ENCODE assay signal across 8 mouse cellular contexts in the genomic region with DNA sequence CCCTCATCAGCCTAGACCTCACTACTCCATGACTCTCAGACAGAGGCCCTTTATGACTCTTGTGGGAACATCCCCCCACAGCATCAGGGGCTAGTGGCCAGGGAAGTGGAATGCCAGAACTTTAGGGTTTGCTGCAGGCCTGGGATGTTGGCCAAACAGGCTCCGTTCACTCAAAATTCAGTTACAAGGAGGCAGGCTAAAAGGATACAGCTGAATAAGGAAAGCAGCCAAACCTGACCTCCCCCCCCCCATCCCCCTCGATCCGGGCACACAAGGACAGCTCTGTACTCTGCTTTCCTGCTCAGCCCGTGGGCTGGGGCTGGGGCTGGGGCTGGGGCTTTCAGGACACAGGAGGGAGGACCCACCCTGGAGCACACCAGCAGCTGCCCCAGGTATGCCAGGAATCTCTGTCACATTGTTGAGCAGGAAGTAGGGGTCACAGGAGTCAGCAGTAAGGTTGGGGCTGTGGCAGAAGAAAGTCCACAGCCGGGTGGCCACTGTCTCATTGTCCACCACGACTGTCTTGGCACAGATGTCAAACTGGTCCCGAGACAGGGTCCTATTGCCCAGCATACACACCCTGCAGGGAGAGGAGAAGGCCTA. TPM values are rescaled to one million over a fixed set of nuclear protein-coding genes. Genes with fewer than 3 reads are reported as not detected.
DNase-seq lines count a peak whose midpoint lies in the region; ATAC-seq lines count a peak whose summit lies in the region.

No protein-coding gene starts in this region.

- H3K4me2 ChIP-seq in neural tube, embryonic 13.5 days: no peak overlapping the region

- H3K9ac ChIP-seq in neural tube, embryonic 13.5 days: no peak overlapping the region

- DNase-seq in adrenal gland, postnatal 10 days: peak; percentile 32
- DNase-seq in adrenal gland, adult 8-10 months: no peak
- no peak for DNase-seq in neural tube, embryonic 10.5 days (ENCODE audit: extremely low spot score, low spot score)
- peak; percentile 75 for DNase-seq in heart, postnatal 4 days
- DNase-seq in limb, embryonic 10.5 days (ENCODE audit: low spot score): no peak

- peaks cover 14% of the 10 kb centered on the region for H3K4me1 ChIP-seq in neural tube, embryonic 13.5 days (replicated peaks)
- peaks cover 12% of the 10 kb centered on the region for H3K4me1 ChIP-seq in limb, embryonic 10.5 days

- no peaks in the 10 kb centered on the region for H3K9me3 ChIP-seq in neural tube, embryonic 13.5 days
- H3K9me3 ChIP-seq in limb, embryonic 10.5 days (replicated peaks): no peaks in the 10 kb centered on the region

- H3K27ac ChIP-seq in neural tube, embryonic 13.5 days (replicated peaks): peak overlapping the region; percentile 72
- peak overlapping the region; percentile 22; the same call in 1 of the 2 replicates for H3K27ac ChIP-seq in limb, embryonic 10.5 days

- H3K4me3 ChIP-seq in neural tube, embryonic 13.5 days: no peak overlapping the region
- no peak overlapping the region for H3K4me3 ChIP-seq in limb, embryonic 10.5 days

- ATAC-seq in neural tube, embryonic 13.5 days (ENCODE audit: low read depth): peak; percentile 80
- no peak for ATAC-seq in erythroblast, adult 5-6 weeks (replicated peaks; ENCODE audit: low FRiP score, poor library complexity, severe bottlenecking)
- no peak for ATAC-seq in inflammation-experienced regulatory T-cells, adult 6 months

- 54% methylated on average over 7 of the region's 7 CpGs for WGBS in neural tube, embryonic 13.5 days
- 60% methylated on average over 7 of the region's 7 CpGs for WGBS in limb, embryonic 10.5 days

- no peaks in the 10 kb centered on the region for H3K36me3 ChIP-seq in neural tube, embryonic 13.5 days
- H3K36me3 ChIP-seq in limb, embryonic 10.5 days: peaks cover 93% of the 10 kb centered on the region

- H3K27me3 ChIP-seq in neural tube, embryonic 13.5 days: no peaks in the 10 kb centered on the region
- H3K27me3 ChIP-seq in limb, embryonic 10.5 days (ENCODE audit: low read depth, poor library complexity, severe bottlenecking): no peaks in the 10 kb centered on the region

RNA-seq across cellular contexts. Expression of gene Lcat, which starts 8.0 kb away (rescaled TPM):
- total RNA-seq in adrenal gland, postnatal 10 days (2021): 10 to 100 TPM; 39.2 to 89.9 TPM
- total RNA-seq in adrenal gland, adult 8-10 months (2022): 1 to 10 TPM; 1.1 to 3.1 (median 2.2) TPM
- polyA plus RNA-seq in neural tube, embryonic 13.5 days (2015; fragmentation: Nextera tagmentation; extraction: Ambion mirVana): 0.59 and 0.71 TPM in 2 replicates
- total RNA-seq in heart, postnatal 4 days (2021): 1 to 10 TPM; 1.4 to 1.7 TPM
- polyA plus RNA-seq in limb, embryonic 10.5 days (2016; fragmentation: Nextera tagmentation; extraction: Ambion mirVana): 2.0 and 2.1 TPM in 2 replicates
- 1.3 TPM in 1 of 2 replicates, not detected in the other for total RNA-seq in erythroblast, adult 5-6 weeks (2015; ENCODE audit: low replicate concordance)
- not detected in 2 replicates for total RNA-seq in erythroblast, adult 5-6 weeks (2017; ENCODE audit: low replicate concordance)
- under 1 TPM; 0.44 to 0.67 (median 0.45) TPM for polyA plus RNA-seq in inflammation-experienced regulatory T-cells, adult 6 months (2017; shearing (Covaris generic))

RNA-seq across cellular contexts. Expression of gene Psmb10, which starts 12.9 kb away (rescaled TPM):
- 10 to 100 TPM; 58.0 to 66.3 TPM for total RNA-seq in adrenal gland, postnatal 10 days (2021)
- total RNA-seq in adrenal gland, adult 8-10 months (2022): 100 to 1,000 TPM in 1 of 4 experiments, 10 to 100 TPM in 3; 66.8 to 110 (median 68.4) TPM
- 43.1 and 43.2 TPM in 2 replicates for polyA plus RNA-seq in neural tube, embryonic 13.5 days (2015; fragmentation: Nextera tagmentation; extraction: Ambion mirVana)
- 10 to 100 TPM; 85.4 to 94.0 TPM for total RNA-seq in heart, postnatal 4 days (2021)
- 28.9 and 40.3 TPM in 2 replicates for polyA plus RNA-seq in limb, embryonic 10.5 days (2016; fragmentation: Nextera tagmentation; extraction: Ambion mirVana)
- total RNA-seq in erythroblast, adult 5-6 weeks (2015; ENCODE audit: low replicate concordance): 22.9 and 51.4 TPM in 2 replicates
- 7.2 and 13.2 TPM in 2 replicates for total RNA-seq in erythroblast, adult 5-6 weeks (2017; ENCODE audit: low replicate concordance)
- polyA plus RNA-seq in inflammation-experienced regulatory T-cells, adult 6 months (2017; shearing (Covaris generic)): 100 to 1,000 TPM; 368 to 388 (median 373) TPM

RNA-seq across cellular contexts. Expression of gene Slc12a4, which starts 14.7 kb away (rescaled TPM):
- total RNA-seq in adrenal gland, postnatal 10 days (2021): 10 to 100 TPM; 30.5 to 33.7 TPM
- 10 to 100 TPM; 46.2 to 86.2 (median 68.3) TPM for total RNA-seq in adrenal gland, adult 8-10 months (2022)
- 8.7 and 11.0 TPM in 2 replicates for polyA plus RNA-seq in neural tube, embryonic 13.5 days (2015; fragmentation: Nextera tagmentation; extraction: Ambion mirVana)
- total RNA-seq in heart, postnatal 4 days (2021): 10 to 100 TPM; 62.4 to 65.8 TPM
- polyA plus RNA-seq in limb, embryonic 10.5 days (2016; fragmentation: Nextera tagmentation; extraction: Ambion mirVana): 31.9 and 37.7 TPM in 2 replicates
- total RNA-seq in erythroblast, adult 5-6 weeks (2015; ENCODE audit: low replicate concordance): 4.0 and 7.9 TPM in 2 replicates
- 0.68 and 1.4 TPM in 2 replicates for total RNA-seq in erythroblast, adult 5-6 weeks (2017; ENCODE audit: low replicate concordance)
- 1 to 10 TPM; 5.4 to 8.8 (median 6.4) TPM for polyA plus RNA-seq in inflammation-experienced regulatory T-cells, adult 6 months (2017; shearing (Covaris generic))

RNA-seq across cellular contexts. Expression of gene Ctrl, which starts 17.5 kb away (rescaled TPM):
- total RNA-seq in adrenal gland, postnatal 10 days (2021): under 1 TPM; 0.30 to 0.70 TPM
- total RNA-seq in adrenal gland, adult 8-10 months (2022): 1 to 10 TPM in 1 of 4 experiments, under 1 TPM in 2, not detected in 1; 0.78 to 1.8 (median 0.86) TPM
- polyA plus RNA-seq in neural tube, embryonic 13.5 days (2015; fragmentation: Nextera tagmentation; extraction: Ambion mirVana): 3.1 and 3.6 TPM in 2 replicates
- total RNA-seq in heart, postnatal 4 days (2021): under 1 TPM in 1 of 2 experiments, not detected in 1; 0.32 TPM
- 1.6 and 2.0 TPM in 2 replicates for polyA plus RNA-seq in limb, embryonic 10.5 days (2016; fragmentation: Nextera tagmentation; extraction: Ambion mirVana)
- total RNA-seq in erythroblast, adult 5-6 weeks (2015; ENCODE audit: low replicate concordance): not detected in 2 replicates
- not detected in 2 replicates for total RNA-seq in erythroblast, adult 5-6 weeks (2017; ENCODE audit: low replicate concordance)
- 1 to 10 TPM; 3.0 to 4.1 (median 3.4) TPM for polyA plus RNA-seq in inflammation-experienced regulatory T-cells, adult 6 months (2017; shearing (Covaris generic))

RNA-seq across cellular contexts. Expression of gene Dpep3, which starts 28.1 kb away (rescaled TPM):
- total RNA-seq in adrenal gland, postnatal 10 days (2021): not detected
- total RNA-seq in adrenal gland, adult 8-10 months (2022): not detected
- not detected in 2 replicates for polyA plus RNA-seq in neural tube, embryonic 13.5 days (2015; fragmentation: Nextera tagmentation; extraction: Ambion mirVana)
- total RNA-seq in heart, postnatal 4 days (2021): not detected
- polyA plus RNA-seq in limb, embryonic 10.5 days (2016; fragmentation: Nextera tagmentation; extraction: Ambion mirVana): not detected in 2 replicates
- not detected in 2 replicates for total RNA-seq in erythroblast, adult 5-6 weeks (2015; ENCODE audit: low replicate concordance)
- not detected in 2 replicates for total RNA-seq in erythroblast, adult 5-6 weeks (2017; ENCODE audit: low replicate concordance)
- not detected for polyA plus RNA-seq in inflammation-experienced regulatory T-cells, adult 6 months (2017; shearing (Covaris generic))

Comparison
In these comparisons a context has a peak if more than half of its experiments do, and no peak if none do; other contexts are left out.
1. DNase-seq: peak in adrenal gland, postnatal 10 days (single experiment) and heart, postnatal 4 days (single experiment); none in adrenal gland, adult 8-10 months (single experiment), neural tube, embryonic 10.5 days (single experiment) and limb, embryonic 10.5 days (single experiment).
2. RNA of gene Lcat, which starts 8.0 kb away (total RNA-seq): 39.2 to 89.9 TPM in adrenal gland, postnatal 10 days; 1.1 to 3.1 TPM in adrenal gland, adult 8-10 months, 1.4 to 1.7 TPM in heart, postnatal 4 days and 1.3 TPM in erythroblast, adult 5-6 weeks; every median in the first group is over 4 times any median in the second.